Mouse (Mus musculus) lung, postnatal 0 days (tissue): Measurements from ENCODE around the gene 2510009E07Rik.

Experiments
- CTCF ChIP-seq: IDR thresholded peaks from 2 replicates; pipeline ENCODE4 v1.5.1; 2016; ENCODE audit warnings: antibody characterized with exemption, mild to moderate bottlenecking
- EP300 ChIP-seq: IDR thresholded peaks from 2 replicates; pipeline ENCODE4 v1.6.1; 2016; ENCODE audit warnings: antibody characterized with exemption, mild to moderate bottlenecking, control low read depth

GRCm38 (mm10) chr16:21690216-21690755, 4.2 kb downstream of the 2510009E07Rik start:
- TF ChIP-seq CTCF (no peak), EP300 (no peak)
